Mouse (Mus musculus) splenic B cell, adult 2 months (primary cell): ENCODE results near the gene Ankub1.

Source experiments
- DNase-seq: peaks from one replicate; pipeline ENCODE4 v3.0.0-alpha.2; 2011; ENCODE audit warnings: low read depth, low spot score
- H3K27me3 ChIP-seq: 2 replicates; pipeline ENCODE4 v1.6.1; 2012; ENCODE audit warnings: mild to moderate bottlenecking, low read length, moderate library complexity, mixed read lengths; ENCODE audit not compliant: control insufficient read depth, poor library complexity, insufficient read depth, severe bottlenecking
- H3K36me3 ChIP-seq: 2 replicates; pipeline ENCODE4 v1.6.1; 2012; ENCODE audit warnings: mild to moderate bottlenecking, low read length, moderate library complexity, mixed read lengths; ENCODE audit not compliant: control insufficient read depth, poor library complexity, insufficient read depth, severe bottlenecking

Gene Ankub1

GRCm38 (mm10) chr3:57692719-57693118 is at the start of gene Ankub1:
Gene Ankub1 (minus strand): TSS chr3:57692799.
- Histone ChIP-seq H3K36me3 (no peaks in the 10 kb centered on the region), H3K27me3 (no peaks in the 10 kb centered on the region)
- DNase-seq: no peak

GRCm38 (mm10) chr3:57739830-57740229 is 47.2 kb upstream of the Ankub1 start:
- H3K27me3 ChIP-seq: no peaks in the 10 kb centered on the region
- no peaks in the 10 kb centered on the region for H3K36me3 ChIP-seq
- no peak for DNase-seq

GRCm38 (mm10) chr3:57736419-57737095 is 44.0 kb upstream of the Ankub1 start:
- Histone ChIP-seq H3K27me3 (no peaks in the 10 kb centered on the region), H3K36me3 (no peaks in the 10 kb centered on the region)
- DNase-seq: peak; percentile 12

GRCm38 (mm10) chr3:57735511-57736370 is 43.1 kb upstream of the Ankub1 start, which contains the start of gene Rnf13:
Gene Rnf13 (plus strand): TSS chr3:57736062.
- Histone ChIP-seq H3K27me3 (no peaks in the 10 kb centered on the region), H3K36me3 (no peaks in the 10 kb centered on the region)
- peak; percentile 91 for DNase-seq

- Histone ChIP-seq H3K36me3 (no peaks in the 10 kb centered on the region), H3K27me3 (no peaks in the 10 kb centered on the region)
- no peak for DNase-seq
Observed at GRCm38 (mm10) chr3:57732206-57732915, 39.8 kb upstream of the Ankub1 start.

- no peak for DNase-seq
- Histone ChIP-seq H3K36me3 (no peaks in the 10 kb centered on the region), H3K27me3 (no peaks in the 10 kb centered on the region)
Observed at GRCm38 (mm10) chr3:57714151-57714550, 21.6 kb upstream of the Ankub1 start.

- H3K27me3 ChIP-seq: no peaks in the 10 kb centered on the region
- no peaks in the 10 kb centered on the region for H3K36me3 ChIP-seq
- DNase-seq: no peak
Observed at GRCm38 (mm10) chr3:57696779-57697178, 4.2 kb upstream of the Ankub1 start.

GRCm38 (mm10) chr3:57696249-57696648 is 3.6 kb upstream of the Ankub1 start:
- no peaks in the 10 kb centered on the region for H3K27me3 ChIP-seq
- no peaks in the 10 kb centered on the region for H3K36me3 ChIP-seq

GRCm38 (mm10) chr3:57691772-57692171 is 827 bp downstream of the Ankub1 start:
- peak; percentile 64 for DNase-seq
- H3K27me3 ChIP-seq: no peaks in the 10 kb centered on the region
- no peaks in the 10 kb centered on the region for H3K36me3 ChIP-seq

More at GRCm38 (mm10) chr3:57696249-57696648, 3.6 kb upstream of the Ankub1 start:
- peak; percentile 70 for DNase-seq

GRCm38 (mm10) chr3:57677786-57678185 is 14.8 kb downstream of the Ankub1 start:
- DNase-seq: no peak
- Histone ChIP-seq H3K27me3 (no peaks in the 10 kb centered on the region), H3K36me3 (no peaks in the 10 kb centered on the region)

GRCm38 (mm10) chr3:57674075-57674474 is 18.5 kb downstream of the Ankub1 start:
- no peak for DNase-seq
- H3K36me3 ChIP-seq: no peaks in the 10 kb centered on the region
- H3K27me3 ChIP-seq: no peaks in the 10 kb centered on the region; the same call in 1 of the 2 replicates

- H3K36me3 ChIP-seq: no peaks in the 10 kb centered on the region
- no peaks in the 10 kb centered on the region; the same call in 1 of the 2 replicates for H3K27me3 ChIP-seq
- peak; percentile 82 for DNase-seq
Observed at GRCm38 (mm10) chr3:57673586-57673985, 19.0 kb downstream of the Ankub1 start.

GRCm38 (mm10) chr3:57667054-57667723 is 25.4 kb downstream of the Ankub1 start:
- no peaks in the 10 kb centered on the region; the same call in 1 of the 2 replicates for H3K27me3 ChIP-seq
- H3K36me3 ChIP-seq: no peaks in the 10 kb centered on the region
- peak; percentile 87 for DNase-seq

GRCm38 (mm10) chr3:57665880-57666279 is 26.7 kb downstream of the Ankub1 start:
- Histone ChIP-seq H3K36me3 (no peaks in the 10 kb centered on the region), H3K27me3 (no peaks in the 10 kb centered on the region; the same call in 1 of the 2 replicates)
- no peak for DNase-seq
